Mouse (Mus musculus) heart, embryonic 10.5 days (tissue): Measurements from ENCODE around the gene Mylk. TPM values are rescaled to one million over a fixed set of nuclear protein-coding genes. Genes with fewer than 3 reads are reported as not detected.

Experiments
- DNase-seq: peaks from one replicate; pipeline ENCODE4 v3.0.0-alpha.2; 2017; ENCODE audit warnings: low spot score
- H3K27ac ChIP-seq: fragments of 300-500 bp; sonication (generic); 2 replicates; pipeline ENCODE4 v1.5.1; 2016; ENCODE audit warnings: mild to moderate bottlenecking
- H3K27me3 ChIP-seq: fragments of 300-500 bp; sonication (generic); 2 replicates; pipeline ENCODE4 v1.6.1; 2016; ENCODE audit warnings: mild to moderate bottlenecking; ENCODE audit not compliant: poor library complexity, insufficient read depth, severe bottlenecking
- H3K36me3 ChIP-seq: fragments of 300-500 bp; sonication (generic); 2 replicates; pipeline ENCODE4 v1.6.1; 2016; ENCODE audit warnings: mild to moderate bottlenecking, moderate library complexity
- H3K4me1 ChIP-seq: fragments of 300-500 bp; sonication (generic); 2 replicates; pipeline ENCODE4 v1.6.1; 2016; ENCODE audit warnings: mild to moderate bottlenecking
- H3K4me3 ChIP-seq: fragments of 300-500 bp; sonication (generic); 2 replicates; pipeline ENCODE4 v1.5.1; 2016; ENCODE audit warnings: mild to moderate bottlenecking, moderate library complexity
- H3K9me3 ChIP-seq: fragments of 300-500 bp; sonication (generic); 2 replicates; pipeline ENCODE4 v1.6.1; 2016; ENCODE audit warnings: mild to moderate bottlenecking, moderate library complexity
- WGBS: fragments of 180-500 bp; shearing (Covaris S2); methylation state at CpG from one replicate; pipeline ENCODE4 v1.1.7; 2016; 5-methylcytosine and 5-hydroxymethylcytosine counted together
- polyA plus RNA-seq: library from polyadenylated mRNA; unstranded; fragments of >200 nt; fragmentation: Nextera tagmentation; extraction: Ambion mirVana; gene quantifications from 2 replicates; pipeline ENCODE4 v1.2.1, GENCODE M21; 2016

Gene Mylk
- polyA plus RNA-seq, 1 experiment from 2014 or later: 3.6 TPM

GRCm38 (mm10) chr16:34749536-34749935 is 4.5 kb downstream of the Mylk start:
- Histone ChIP-seq H3K4me3 (no peak overlapping the region), H3K27ac (no peak overlapping the region), H3K9me3 (no peaks in the 10 kb centered on the region), H3K4me1 (peaks cover 18% of the 10 kb centered on the region), H3K27me3 (peaks cover 18% of the 10 kb centered on the region), H3K36me3 (no peaks in the 10 kb centered on the region)
- 70% methylated on average over 4 of the region's 4 CpGs for WGBS
- DNase-seq: no peak

GRCm38 (mm10) chr16:34752026-34752425 is 7.0 kb downstream of the Mylk start:
- 73% methylated on average over 3 of the region's 3 CpGs for WGBS
- H3K4me1 ChIP-seq: peaks cover 7% of the 10 kb centered on the region
- DNase-seq: no peak
- no peaks in the 10 kb centered on the region for H3K36me3 ChIP-seq
- H3K4me3 ChIP-seq: no peak overlapping the region
- H3K27ac ChIP-seq: no peak overlapping the region
- no peaks in the 10 kb centered on the region for H3K9me3 ChIP-seq
- H3K27me3 ChIP-seq: peaks cover 4% of the 10 kb centered on the region

- Histone ChIP-seq H3K4me1 (peaks cover 6% of the 10 kb centered on the region), H3K4me3 (no peak overlapping the region), H3K9me3 (no peaks in the 10 kb centered on the region), H3K27ac (no peak overlapping the region), H3K36me3 (no peaks in the 10 kb centered on the region), H3K27me3 (no peaks in the 10 kb centered on the region)
- WGBS: 84% methylated on average over 3 of the region's 3 CpGs
- DNase-seq: no peak
Observed at GRCm38 (mm10) chr16:34752977-34753376, 8.0 kb downstream of the Mylk start.

- Histone ChIP-seq H3K27me3 (no peaks in the 10 kb centered on the region), H3K27ac (no peak overlapping the region), H3K4me1 (peaks cover 3% of the 10 kb centered on the region; the same call in 1 of the 2 replicates), H3K36me3 (no peaks in the 10 kb centered on the region), H3K4me3 (no peak overlapping the region), H3K9me3 (no peaks in the 10 kb centered on the region)
- DNase-seq: no peak
- 85% methylated on average over 7 of the region's 7 CpGs for WGBS
Observed at GRCm38 (mm10) chr16:34756991-34757390, 12.0 kb downstream of the Mylk start.

GRCm38 (mm10) chr16:34758205-34758604 is 13.2 kb downstream of the Mylk start:
- Histone ChIP-seq H3K9me3 (no peaks in the 10 kb centered on the region), H3K27ac (no peak overlapping the region), H3K4me3 (no peak overlapping the region), H3K4me1 (peaks cover 3% of the 10 kb centered on the region; the same call in 1 of the 2 replicates), H3K36me3 (no peaks in the 10 kb centered on the region), H3K27me3 (no peaks in the 10 kb centered on the region)
- 49% methylated on average over 5 of the region's 5 CpGs for WGBS
- DNase-seq: no peak

- no peaks in the 10 kb centered on the region for H3K9me3 ChIP-seq
- H3K27me3 ChIP-seq: no peaks in the 10 kb centered on the region
- no peak overlapping the region for H3K4me3 ChIP-seq
- H3K27ac ChIP-seq: no peak overlapping the region
- H3K4me1 ChIP-seq: no peaks in the 10 kb centered on the region
- WGBS: 74% methylated on average over 9 of the region's 9 CpGs
- no peak for DNase-seq
- H3K36me3 ChIP-seq: no peaks in the 10 kb centered on the region
Observed at GRCm38 (mm10) chr16:34763959-34764591, 19.1 kb downstream of the Mylk start.

- Histone ChIP-seq H3K4me1 (no peaks in the 10 kb centered on the region), H3K27ac (no peak overlapping the region), H3K27me3 (no peaks in the 10 kb centered on the region), H3K4me3 (no peak overlapping the region), H3K9me3 (no peaks in the 10 kb centered on the region), H3K36me3 (no peaks in the 10 kb centered on the region)
- WGBS: 80% methylated on average over 1 of the region's 1 CpGs
- no peak for DNase-seq
Observed at GRCm38 (mm10) chr16:34765666-34766065, 20.7 kb downstream of the Mylk start.

- no peaks in the 10 kb centered on the region for H3K9me3 ChIP-seq
- WGBS: 88% methylated on average over 1 of the region's 1 CpGs
Observed at GRCm38 (mm10) chr16:34766193-34766592, 21.2 kb downstream of the Mylk start.

GRCm38 (mm10) chr16:34767443-34767842 is 22.4 kb downstream of the Mylk start:
- H3K4me1 ChIP-seq: no peaks in the 10 kb centered on the region
- no peaks in the 10 kb centered on the region for H3K36me3 ChIP-seq
- DNase-seq: no peak
- H3K27me3 ChIP-seq: no peaks in the 10 kb centered on the region
- no peak overlapping the region for H3K4me3 ChIP-seq
- WGBS: 89% methylated on average over 2 of the region's 2 CpGs
- no peak overlapping the region for H3K27ac ChIP-seq
- no peaks in the 10 kb centered on the region for H3K9me3 ChIP-seq

More at GRCm38 (mm10) chr16:34766193-34766592, 21.2 kb downstream of the Mylk start:
- H3K27me3 ChIP-seq: no peaks in the 10 kb centered on the region
- no peaks in the 10 kb centered on the region for H3K36me3 ChIP-seq
- H3K4me1 ChIP-seq: no peaks in the 10 kb centered on the region
- H3K4me3 ChIP-seq: no peak overlapping the region
- H3K27ac ChIP-seq: no peak overlapping the region
- no peak for DNase-seq

- Histone ChIP-seq H3K27me3 (no peaks in the 10 kb centered on the region), H3K4me1 (no peaks in the 10 kb centered on the region), H3K9me3 (no peaks in the 10 kb centered on the region), H3K36me3 (no peaks in the 10 kb centered on the region), H3K4me3 (no peak overlapping the region), H3K27ac (no peak overlapping the region)
- DNase-seq: no peak
- 55% methylated on average over 4 of the region's 4 CpGs for WGBS
Observed at GRCm38 (mm10) chr16:34768436-34768835, 23.4 kb downstream of the Mylk start.

GRCm38 (mm10) chr16:34770127-34770526 is 25.1 kb downstream of the Mylk start:
- H3K27ac ChIP-seq: no peak overlapping the region
- H3K9me3 ChIP-seq: no peaks in the 10 kb centered on the region
- H3K36me3 ChIP-seq: no peaks in the 10 kb centered on the region
- H3K27me3 ChIP-seq: no peaks in the 10 kb centered on the region
- 90% methylated on average over 4 of the region's 4 CpGs for WGBS
- no peak overlapping the region for H3K4me3 ChIP-seq
- no peaks in the 10 kb centered on the region for H3K4me1 ChIP-seq
- DNase-seq: no peak

- 87% methylated on average over 4 of the region's 4 CpGs for WGBS
- Histone ChIP-seq H3K36me3 (no peaks in the 10 kb centered on the region), H3K27ac (no peak overlapping the region), H3K9me3 (no peaks in the 10 kb centered on the region), H3K27me3 (no peaks in the 10 kb centered on the region), H3K4me1 (no peaks in the 10 kb centered on the region), H3K4me3 (no peak overlapping the region)
- DNase-seq: no peak
Observed at GRCm38 (mm10) chr16:34772445-34773032, 27.5 kb downstream of the Mylk start.

GRCm38 (mm10) chr16:34782442-34782841 is 37.4 kb downstream of the Mylk start:
- H3K9me3 ChIP-seq: no peaks in the 10 kb centered on the region
- H3K4me1 ChIP-seq: no peaks in the 10 kb centered on the region
- WGBS: 56% methylated on average over 1 of the region's 1 CpGs
- peaks cover 3% of the 10 kb centered on the region; the same call in 1 of the 2 replicates for H3K27me3 ChIP-seq
- DNase-seq: no peak
- no peaks in the 10 kb centered on the region for H3K36me3 ChIP-seq
- no peak overlapping the region for H3K4me3 ChIP-seq
- H3K27ac ChIP-seq: no peak overlapping the region
